Mouse (Mus musculus) left cerebral cortex, postnatal 14 days (tissue): ENCODE measurements around the gene Nudt16l1. TPM values are rescaled to one million over a fixed set of nuclear protein-coding genes. Genes with fewer than 3 reads are reported as not detected.

Experiments
- DNase-seq, 2 experiments: peaks; one replicate each; pipeline ENCODE4 v3.0.0; 2021 to 2022; ENCODE audit warnings: low spot score in 2 of 2, mixed read lengths in 1 of 2
- intact Hi-C: fragments of 180-260 bp; cut with DNase I; formaldehyde crosslinking; loops from one replicate; pipeline ENCODE4 v1.15.1; 2025
- total RNA-seq, 2 experiments: library from RNA; stranded (reverse); gene quantifications; 2 replicates each; pipeline ENCODE4 v1.2.3; 2021

The Nudt16l1 gene
- total RNA-seq, 2 experiments from 2014 or later = 66.7 to 70.3 TPM

DNA sequence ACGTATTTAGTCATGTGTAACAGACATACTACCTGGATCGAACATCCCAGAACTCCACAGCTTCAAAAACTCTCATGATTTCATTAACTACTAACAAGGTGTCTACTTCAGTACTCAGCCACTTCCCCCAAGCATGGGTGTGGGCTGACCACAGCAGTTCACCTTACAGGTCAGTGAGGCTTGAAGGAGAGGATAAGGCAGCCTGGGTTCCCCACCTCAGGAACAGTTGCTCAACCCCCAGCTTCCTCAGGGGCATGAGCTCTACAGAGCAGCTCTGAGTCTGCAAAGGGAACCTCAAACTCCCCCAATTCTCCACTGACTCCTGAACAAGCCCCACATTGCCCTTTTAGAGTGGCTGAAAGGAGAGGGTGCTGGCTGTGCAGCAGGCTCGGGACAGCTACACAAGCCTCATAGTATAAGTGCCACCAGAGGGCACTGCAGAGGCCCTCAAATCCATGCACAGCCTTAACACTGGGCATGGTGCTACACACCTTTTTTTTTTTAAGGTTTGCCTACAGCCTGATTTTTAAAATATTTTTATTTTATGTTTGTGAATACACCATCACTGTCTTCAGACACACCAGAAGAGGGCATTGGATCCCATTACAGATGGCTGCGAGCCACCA lies 41.3 kb downstream of the Nudt16l1 start:
- intact Hi-C loops = loop anchor here (2.0 to 5.0 kb wide), 2 partner anchors 32 to 165 kb away; partner anchors contain the start of gene Rogdi
- DNase-seq = no peak

DNA sequence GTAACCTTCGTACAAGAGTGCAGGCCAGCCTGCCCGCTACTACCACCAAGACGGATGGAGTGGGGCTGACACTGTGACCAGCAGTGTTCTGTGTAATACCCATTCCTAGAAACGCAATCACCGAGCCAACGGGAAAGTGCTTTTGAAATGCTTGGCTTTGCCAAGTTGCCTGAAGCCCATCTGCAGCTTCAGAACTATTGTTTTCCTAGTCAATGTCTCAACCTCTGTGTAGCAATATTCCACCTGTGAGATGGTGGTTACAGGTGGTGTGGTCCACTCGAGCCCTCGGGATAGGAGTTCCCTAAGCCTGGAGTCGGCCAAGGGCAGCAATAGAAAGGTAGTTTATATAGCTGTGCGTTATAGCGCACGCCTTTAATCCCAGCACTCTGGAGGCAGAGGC lies 46.2 kb downstream of the Nudt16l1 start:
- DNase-seq = no peak
- intact Hi-C loops = no loop called here

Other genes starting within 250 kb of the Nudt16l1 start
- gene Nmral1, start 219.4 kb upstream of the Nudt16l1 start, total RNA-seq = 1 to 10 TPM; 8.3 to 10.0 TPM
- 10 to 100 TPM; 73.2 to 76.1 TPM for gene Hmox2, start 212.4 kb upstream of the Nudt16l1 start, total RNA-seq
- 100 to 1,000 TPM; 162 to 163 TPM for gene Cdip1, start 148.5 kb upstream of the Nudt16l1 start, total RNA-seq
- gene 4930562C15Rik, start 103.3 kb upstream of the Nudt16l1 start, total RNA-seq = not detected
- gene Ubald1, start 58.4 kb upstream of the Nudt16l1 start, total RNA-seq = 10 to 100 TPM; 81.6 to 86.7 TPM
- gene Mgrn1, start 52.5 kb upstream of the Nudt16l1 start, total RNA-seq = 100 to 1,000 TPM; 198 to 203 TPM
- gene Anks3, start 25.4 kb downstream of the Nudt16l1 start, total RNA-seq = 10 to 100 TPM; 50.1 TPM
- gene Sept12, start 59.1 kb downstream of the Nudt16l1 start, total RNA-seq = not detected
- not detected for gene Smim22, start 68.5 kb downstream of the Nudt16l1 start, total RNA-seq
- gene Rogdi, start 74.8 kb downstream of the Nudt16l1 start, total RNA-seq = 100 to 1,000 TPM; 202 to 212 TPM
- 100 to 1,000 TPM; 141 to 156 TPM for gene Glyr1, start 111.1 kb downstream of the Nudt16l1 start, total RNA-seq
- 10 to 100 TPM; 41.9 to 42.1 TPM for gene Ubn1, start 111.3 kb downstream of the Nudt16l1 start, total RNA-seq
- under 1 TPM; 0.04 to 0.53 TPM for gene Ppl, start 193.7 kb downstream of the Nudt16l1 start, total RNA-seq
- 1 to 10 TPM; 1.2 to 1.5 TPM for gene Sec14l5, start 208.3 kb downstream of the Nudt16l1 start, total RNA-seq